Mouse (Mus musculus) embryonic fibroblast, embryonic 13.5 days (primary cell): Measurements from ENCODE around the gene H2afx.

Source experiments
- CTCF ChIP-seq: IDR thresholded peaks from 2 replicates; pipeline ENCODE4 v1.5.1; 2011; ENCODE audit warnings: mild to moderate bottlenecking, control low read depth, low read length, moderate library complexity, borderline replicate concordance; ENCODE audit not compliant: insufficient read depth
- POLR2A ChIP-seq: IDR thresholded peaks from 2 replicates; pipeline ENCODE4 v1.6.1; 2011; ENCODE audit warnings: low read depth, mild to moderate bottlenecking, control low read depth, low read length, moderate library complexity

GRCm38 (mm10) chr9:44288076-44288958 lies 46.2 kb upstream of the H2afx start, which contains the start of gene Abcg4:
- no peak for TF ChIP-seq POLR2A
- TF ChIP-seq CTCF = no peak
